Mouse (Mus musculus) small intestine, adult 2 months (tissue): ENCODE measurements at regions not wholly inside any gene's neighbourhood (a gene's known extent, or its start where the extent isn't known, plus 50 kb on each side); places are given as distances from the start of the nearest gene placed in this dataset.

Experiments
- H3K27ac ChIP-seq: fragments of 200-500 bp; 2 replicates; pipeline ENCODE4 v1.5.1; 2012; ENCODE audit warnings: low read depth, low read length, control low read depth, inconsistent platforms; ENCODE audit not compliant: insufficient read depth
- H3K27me3 ChIP-seq: fragments of 200-500 bp; 2 replicates; pipeline ENCODE4 v1.6.1; 2012; ENCODE audit warnings: mild to moderate bottlenecking, moderate library complexity, low read length, inconsistent platforms; ENCODE audit not compliant: control insufficient read depth, insufficient read depth
- H3K36me3 ChIP-seq: fragments of 200-500 bp; 2 replicates; pipeline ENCODE4 v1.6.1; 2012; ENCODE audit warnings: mild to moderate bottlenecking, low read length, control low read depth, inconsistent platforms; ENCODE audit not compliant: control insufficient read depth, insufficient read depth
- H3K4me1 ChIP-seq: fragments of 200-500 bp; 2 replicates; pipeline ENCODE4 v1.6.1; 2012; ENCODE audit warnings: low read length, inconsistent platforms, mixed read lengths; ENCODE audit not compliant: control insufficient read depth, insufficient read depth, insufficient read length
- H3K4me3 ChIP-seq: fragments of 200-500 bp; 2 replicates; pipeline ENCODE4 v1.5.1; 2012; ENCODE audit warnings: low read depth, mild to moderate bottlenecking, control low read depth, inconsistent platforms, low read length, moderate library complexity
- CTCF ChIP-seq: fragments of 200-500 bp; IDR thresholded peaks from 2 replicates; pipeline ENCODE4 v1.5.1; 2012; ENCODE audit warnings: low read depth, mild to moderate bottlenecking, control low read depth, inconsistent platforms, low read length, moderate library complexity, mixed read lengths; ENCODE audit not compliant: insufficient replicate concordance, insufficient read length; ENCODE audit errors: extremely low read depth
- POLR2A ChIP-seq: fragments of 200-500 bp; IDR thresholded peaks from 2 replicates; pipeline ENCODE4 v1.6.1; 2012; ENCODE audit warnings: low read depth, mild to moderate bottlenecking, control low read depth, inconsistent platforms, low read length, moderate library complexity
- WGBS: fragments of 180-500 bp; shearing (Covaris S2); methylation state at CpG from one replicate; pipeline ENCODE4 v1.1.7; 2018; 5-methylcytosine and 5-hydroxymethylcytosine counted together

- TF ChIP-seq CTCF (no peak), POLR2A (no peak)
- Histone ChIP-seq H3K27ac (no peak overlapping the region), H3K4me3 (no peak overlapping the region), H3K36me3 (no peaks in the 10 kb centered on the region), H3K27me3 (no peaks in the 10 kb centered on the region), H3K4me1 (no peaks in the 10 kb centered on the region)
- 89% methylated on average over 5 of the region's 5 CpGs for WGBS
Observed at GRCm38 (mm10) chr1:81945236-81945635, 287.7 kb upstream of the Gm9747 start.

- Histone ChIP-seq H3K4me1 (no peaks in the 10 kb centered on the region), H3K27me3 (no peaks in the 10 kb centered on the region), H3K27ac (no peak overlapping the region), H3K36me3 (no peaks in the 10 kb centered on the region), H3K4me3 (no peak overlapping the region)
- 50% methylated on average over 3 of the region's 3 CpGs for WGBS
- TF ChIP-seq POLR2A (no peak), CTCF (no peak)
Observed at GRCm38 (mm10) chr1:81950140-81950550, 282.8 kb upstream of the Gm9747 start.

- Histone ChIP-seq H3K36me3 (no peaks in the 10 kb centered on the region), H3K27ac (no peak overlapping the region), H3K27me3 (no peaks in the 10 kb centered on the region), H3K4me1 (no peaks in the 10 kb centered on the region), H3K4me3 (no peak overlapping the region)
- no peak for TF ChIP-seq POLR2A
- TF ChIP-seq CTCF = no peak
- WGBS = 51% methylated on average over 1 of the region's 1 CpGs
Observed at GRCm38 (mm10) chr1:81950853-81951252, 282.1 kb upstream of the Gm9747 start.

GRCm38 (mm10) chr1:81951493-81952011, 281.4 kb upstream of the Gm9747 start:
- H3K4me1 ChIP-seq = no peaks in the 10 kb centered on the region
- 63% methylated on average over 4 of the region's 4 CpGs for WGBS

GRCm38 (mm10) chr1:81952095-81952494, 280.8 kb upstream of the Gm9747 start:
- Histone ChIP-seq H3K4me1 (no peaks in the 10 kb centered on the region), H3K27me3 (no peaks in the 10 kb centered on the region), H3K4me3 (no peak overlapping the region), H3K27ac (no peak overlapping the region), H3K36me3 (no peaks in the 10 kb centered on the region)
- WGBS = 68% methylated on average over 3 of the region's 3 CpGs
- no peak for TF ChIP-seq CTCF
- TF ChIP-seq POLR2A = no peak

More at GRCm38 (mm10) chr1:81951493-81952011, 281.4 kb upstream of the Gm9747 start:
- no peaks in the 10 kb centered on the region for H3K27me3 ChIP-seq
- H3K27ac ChIP-seq = no peak overlapping the region
- TF ChIP-seq CTCF (no peak), POLR2A (no peak)
- H3K36me3 ChIP-seq = no peaks in the 10 kb centered on the region
- no peak overlapping the region for H3K4me3 ChIP-seq

- H3K27me3 ChIP-seq = no peaks in the 10 kb centered on the region
- no peaks in the 10 kb centered on the region for H3K36me3 ChIP-seq
- H3K27ac ChIP-seq = no peak overlapping the region
- TF ChIP-seq CTCF (no peak), POLR2A (no peak)
- WGBS = 80% methylated on average over 2 of the region's 2 CpGs
- H3K4me1 ChIP-seq = no peaks in the 10 kb centered on the region
- H3K4me3 ChIP-seq = no peak overlapping the region
Observed at GRCm38 (mm10) chr1:81954507-81954906, 278.4 kb upstream of the Gm9747 start.

- Histone ChIP-seq H3K27ac (no peak overlapping the region), H3K36me3 (no peaks in the 10 kb centered on the region), H3K27me3 (no peaks in the 10 kb centered on the region), H3K4me1 (no peaks in the 10 kb centered on the region), H3K4me3 (no peak overlapping the region)
- WGBS = 95% methylated on average over 1 of the region's 1 CpGs
- TF ChIP-seq CTCF (no peak), POLR2A (no peak)
Observed at GRCm38 (mm10) chr1:81967062-81967461, 265.9 kb upstream of the Gm9747 start.
